Mouse (Mus musculus) layer of hippocampus, postnatal 36 days (tissue): ENCODE data around the gene Ripor3. TPM values are rescaled to one million over a fixed set of nuclear protein-coding genes. Genes with fewer than 3 reads are reported as not detected.

Experiments
- DNase-seq, 2 experiments: peaks; one replicate each; pipeline ENCODE4 v3.0.0; 2022
- total RNA-seq, 2 experiments: library from RNA; stranded (reverse); gene quantifications; 2 replicates each; pipeline ENCODE4 v1.2.3; 2021

Gene Ripor3
- total RNA-seq, 2 experiments from 2014 or later = 0.10 to 0.28 TPM

- no peak for DNase-seq
Measured at GRCm38 (mm10) chr2:168028376-168028775, 18.0 kb upstream of the Ripor3 start.

DNA sequence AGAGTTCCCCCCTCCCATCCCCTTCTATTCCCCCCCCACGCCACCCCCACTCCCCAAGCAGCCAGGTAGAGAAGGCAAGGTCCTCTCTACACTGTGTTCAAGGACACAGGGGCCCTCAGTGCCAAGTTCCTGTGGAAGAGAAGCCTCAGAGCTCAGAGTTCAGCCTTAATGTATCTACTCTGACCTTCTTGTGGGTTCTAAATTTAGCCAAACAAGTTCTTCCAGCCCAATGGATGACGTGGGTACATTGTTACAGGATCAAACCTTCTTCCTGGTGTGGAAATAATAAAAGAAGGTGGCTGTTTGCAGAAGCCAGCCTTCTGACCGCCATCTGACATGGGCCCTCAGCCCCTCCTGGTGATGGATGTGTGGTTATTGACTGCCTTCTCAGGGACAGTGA, 16.0 kb upstream of the Ripor3 start:
- no peak for DNase-seq

- DNase-seq = no peak
Measured at GRCm38 (mm10) chr2:168025882-168026281, 15.5 kb upstream of the Ripor3 start.

- peak; percentile 51 to 63 for DNase-seq
Measured at GRCm38 (mm10) chr2:168025174-168025573, 14.8 kb upstream of the Ripor3 start.

DNA sequence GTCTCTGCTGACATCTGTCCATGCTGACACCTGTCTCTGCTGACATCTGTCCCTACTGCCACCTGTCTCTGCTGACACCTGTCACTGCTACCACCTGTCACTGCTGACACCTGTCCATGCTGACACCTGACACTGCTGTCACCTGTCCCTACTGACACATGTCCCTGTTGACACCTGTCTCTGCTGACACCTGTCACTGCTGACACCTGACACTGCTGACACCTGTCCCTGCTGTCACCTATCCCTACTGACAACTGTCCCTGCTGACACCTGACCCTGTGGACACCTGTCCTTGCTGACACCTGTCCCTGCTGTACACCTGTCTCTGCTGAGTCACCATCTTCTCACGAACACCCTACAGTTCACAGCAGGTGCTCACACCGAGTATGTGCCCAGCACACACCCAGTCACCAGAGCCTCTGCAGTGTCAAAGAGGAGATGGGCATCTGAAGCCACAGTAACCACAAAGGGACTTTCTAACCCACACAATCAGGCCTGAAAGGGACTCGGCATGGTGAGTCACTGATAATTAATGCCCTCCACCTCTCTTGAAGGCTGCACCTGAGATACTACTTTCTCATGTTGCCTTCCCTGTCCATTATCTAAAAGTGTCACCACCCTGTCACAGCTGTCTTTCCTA, 13.5 kb upstream of the Ripor3 start:
- DNase-seq = no peak

DNA sequence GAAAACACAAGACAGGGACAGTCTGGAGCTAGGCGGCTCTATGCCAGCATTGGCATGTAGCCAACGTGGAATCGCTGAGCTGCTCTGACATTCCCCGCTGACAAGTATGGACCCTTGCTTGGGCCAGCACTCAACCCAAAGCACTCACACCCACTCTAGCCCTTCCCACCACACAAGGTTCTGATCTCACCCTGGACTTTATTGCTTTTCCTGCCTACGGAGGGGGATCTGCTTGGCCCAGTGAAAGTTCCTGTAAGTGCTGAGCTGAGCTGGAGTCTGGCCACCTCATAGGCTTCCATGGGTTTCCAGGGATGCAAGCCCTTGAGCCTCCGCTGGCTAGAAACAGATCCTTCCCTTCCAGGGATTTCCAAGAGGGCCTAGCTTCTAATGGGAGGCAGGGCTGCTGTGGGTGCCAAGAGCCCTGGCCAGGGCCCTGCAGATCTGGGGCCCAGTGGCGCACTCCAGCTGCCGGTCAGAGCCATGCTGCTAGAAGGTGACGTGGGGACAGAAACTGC, 8.8 kb upstream of the Ripor3 start:
- DNase-seq = peak; percentile 17 to 26

GRCm38 (mm10) chr2:168016951-168017391, 6.6 kb upstream of the Ripor3 start:
- peak; percentile 56 for DNase-seq

DNA sequence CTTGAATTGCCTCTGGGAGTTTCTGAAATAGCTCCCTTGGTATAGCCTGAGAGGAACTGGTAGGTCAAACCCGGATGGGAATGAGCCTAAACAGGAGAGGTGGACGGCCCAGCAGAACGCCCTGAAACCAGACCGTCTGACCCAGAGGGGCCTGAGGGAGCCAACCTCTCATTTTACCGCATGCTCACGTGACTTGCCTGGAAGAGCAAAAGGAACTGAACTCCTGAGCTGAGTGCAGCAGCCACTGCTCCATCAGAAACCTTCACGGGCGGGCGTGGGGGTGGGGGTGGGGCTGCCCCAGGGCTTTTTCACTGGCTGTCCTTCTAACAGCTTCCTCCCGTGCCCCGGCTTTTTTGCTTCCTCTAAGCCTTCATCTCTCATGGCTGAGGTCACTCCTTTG, 475 bp upstream of the Ripor3 start:
- no peak for DNase-seq

DNA sequence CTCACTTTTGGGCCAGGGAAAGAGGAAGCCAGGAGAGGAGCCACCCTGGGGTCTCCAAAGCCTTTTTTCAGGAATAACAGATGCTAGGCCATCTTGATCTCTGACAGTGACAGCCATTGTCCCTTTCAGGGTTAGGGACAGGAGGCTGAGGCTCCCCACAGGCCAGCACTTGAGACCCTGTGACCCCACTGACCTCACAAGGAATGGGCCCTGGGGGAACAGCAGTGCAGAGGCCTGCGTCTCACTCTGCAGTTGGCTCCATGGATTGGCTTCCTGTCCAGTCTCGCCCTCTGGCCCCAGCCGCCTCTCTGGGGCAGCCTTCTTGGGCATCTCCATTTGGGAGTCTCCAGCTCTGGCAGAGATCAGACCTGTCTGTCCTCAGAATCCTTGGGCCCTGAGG, 2.3 kb downstream of the Ripor3 start:
- DNase-seq = no peak

DNA sequence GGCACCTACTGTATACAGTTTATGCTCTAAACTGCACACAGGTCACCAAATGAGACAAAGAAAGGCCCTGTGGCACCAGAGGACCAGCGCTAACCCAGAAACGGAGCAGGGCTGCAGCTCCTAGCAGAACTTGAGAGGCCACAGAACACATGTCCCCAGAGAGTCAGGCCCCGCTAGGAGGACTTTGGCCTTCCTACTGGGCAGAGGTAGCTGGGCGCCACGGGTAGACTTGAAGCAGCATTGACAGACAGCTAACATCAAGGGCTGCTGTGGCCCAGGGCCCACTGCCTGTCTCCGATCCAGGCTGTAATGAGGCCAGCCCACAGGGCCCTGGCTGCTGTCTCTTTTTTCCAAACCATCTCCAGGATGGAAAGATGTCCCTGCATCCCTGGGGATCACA, 3.9 kb downstream of the Ripor3 start:
- no peak for DNase-seq

- no peak for DNase-seq
Measured at GRCm38 (mm10) chr2:168005616-168006015, 4.8 kb downstream of the Ripor3 start.

DNA sequence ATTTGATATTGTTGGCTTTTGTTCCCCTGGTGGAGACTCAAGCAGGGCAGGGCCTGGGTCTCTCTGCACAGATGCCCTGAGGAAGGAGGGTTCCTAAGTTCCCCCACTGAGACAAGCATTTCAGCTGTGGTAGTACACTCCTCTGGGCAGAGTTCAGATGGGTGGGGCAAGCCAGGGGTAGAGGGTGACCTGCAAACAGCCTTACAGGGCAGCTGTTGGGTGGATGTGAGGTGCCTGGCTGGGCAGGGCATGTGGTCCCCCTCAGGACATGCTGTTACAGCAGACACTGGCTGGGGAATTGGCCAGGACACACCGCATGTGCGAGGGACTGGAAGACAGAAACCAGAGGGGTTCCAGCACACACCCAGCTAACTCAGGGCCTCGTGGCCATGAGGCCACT, 5.4 kb downstream of the Ripor3 start:
- no peak for DNase-seq

- no peak for DNase-seq
Measured at GRCm38 (mm10) chr2:168004369-168004768, 6.0 kb downstream of the Ripor3 start.

- no peak for DNase-seq
Measured at GRCm38 (mm10) chr2:168003431-168003830, 7.0 kb downstream of the Ripor3 start.

GRCm38 (mm10) chr2:168002884-168003283, 7.5 kb downstream of the Ripor3 start:
- DNase-seq = no peak

GRCm38 (mm10) chr2:168002188-168002587, 8.2 kb downstream of the Ripor3 start:
- DNase-seq = no peak

DNA sequence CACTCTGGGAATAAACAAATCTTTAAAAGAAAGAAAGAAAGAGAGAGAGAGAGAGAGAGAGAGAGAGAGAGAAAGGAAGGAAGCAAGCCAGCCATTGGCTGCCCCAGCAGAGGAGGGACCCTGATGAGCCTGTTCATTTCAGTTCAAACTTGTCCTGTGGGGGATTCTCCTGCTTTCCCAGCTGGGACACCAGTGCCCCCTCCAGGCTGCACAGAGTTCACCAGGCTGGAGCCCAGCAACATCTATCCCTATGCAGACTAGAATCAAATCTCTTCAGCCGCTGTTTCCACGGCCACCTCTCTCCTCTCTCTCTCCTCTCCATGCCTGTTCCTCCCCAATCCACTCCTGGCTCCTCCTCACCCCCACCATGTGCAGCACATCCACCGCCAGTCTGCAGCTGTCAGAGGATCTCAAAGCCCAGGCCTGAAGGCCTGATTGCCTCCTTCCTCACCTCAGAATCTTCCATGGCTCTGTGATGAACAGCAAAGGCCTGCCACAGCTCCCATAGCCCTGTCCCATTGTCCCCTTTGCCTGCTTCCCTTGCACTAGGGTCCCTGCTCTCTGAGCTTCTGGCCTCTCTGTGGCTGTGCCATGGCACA, 11.2 kb downstream of the Ripor3 start:
- no peak for DNase-seq

- no peak for DNase-seq
Measured at GRCm38 (mm10) chr2:167997562-167997961, 12.9 kb downstream of the Ripor3 start.

GRCm38 (mm10) chr2:167996672-167997215, 13.7 kb downstream of the Ripor3 start:
- no peak for DNase-seq

DNA sequence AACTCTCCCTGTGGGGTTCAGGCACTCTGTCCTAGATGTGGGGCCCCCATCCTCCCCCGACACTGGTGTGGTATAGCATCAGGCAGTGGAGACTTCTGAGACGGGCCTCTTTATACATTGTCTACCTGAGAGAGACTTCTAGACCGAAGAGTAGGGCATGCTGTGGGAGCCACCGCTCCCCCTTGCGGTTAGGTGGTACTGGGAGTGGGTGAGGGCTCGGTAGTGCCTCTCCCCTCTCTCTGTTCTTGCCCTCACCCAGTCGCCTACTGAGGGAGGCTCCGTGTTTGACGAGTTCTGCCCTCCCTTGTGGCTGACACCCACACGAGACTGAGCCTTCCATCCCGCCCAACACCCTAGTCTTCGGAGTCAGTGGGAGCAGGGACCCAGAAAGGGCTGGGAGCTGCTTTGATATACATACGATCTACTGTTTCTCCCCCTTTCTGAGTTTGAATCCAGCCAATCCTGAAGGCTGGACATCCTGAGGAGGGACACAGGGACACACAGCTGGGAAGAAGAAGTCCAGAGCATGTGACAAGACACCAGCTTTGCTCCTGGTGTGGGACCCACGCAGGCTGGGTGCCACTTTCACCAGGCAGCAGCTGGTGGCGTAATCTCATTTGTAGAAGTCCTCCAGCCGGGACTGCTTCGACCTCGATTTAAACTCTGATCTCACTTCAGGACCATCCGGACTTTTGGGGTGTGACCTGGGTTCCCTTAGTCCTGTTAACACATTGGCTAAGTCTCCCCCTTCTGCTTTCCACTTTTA, 14.4 kb downstream of the Ripor3 start:
- DNase-seq = no peak

GRCm38 (mm10) chr2:167993260-167993659, 17.2 kb downstream of the Ripor3 start:
- no peak for DNase-seq

DNA sequence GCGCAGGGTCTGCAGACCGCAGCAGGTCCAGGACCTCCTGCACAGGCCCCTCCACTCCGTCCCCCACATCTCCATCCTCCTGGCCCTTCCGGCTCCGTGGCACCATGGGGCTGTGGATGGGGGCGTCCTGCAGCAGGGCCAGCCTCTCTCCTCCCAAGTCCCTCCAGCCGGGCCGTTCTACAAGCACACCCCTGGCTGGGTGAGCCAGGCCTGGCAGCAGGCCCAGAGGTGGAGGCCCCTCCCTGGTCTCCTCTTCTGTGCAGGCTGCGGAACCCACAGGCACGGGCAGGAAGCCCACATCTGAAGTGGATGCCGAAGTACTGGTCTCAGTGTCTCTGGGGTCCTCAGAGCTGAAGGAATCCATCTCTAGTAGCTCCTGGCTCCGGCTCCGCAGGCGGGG, 21.1 kb downstream of the Ripor3 start:
- no peak for DNase-seq

DNA sequence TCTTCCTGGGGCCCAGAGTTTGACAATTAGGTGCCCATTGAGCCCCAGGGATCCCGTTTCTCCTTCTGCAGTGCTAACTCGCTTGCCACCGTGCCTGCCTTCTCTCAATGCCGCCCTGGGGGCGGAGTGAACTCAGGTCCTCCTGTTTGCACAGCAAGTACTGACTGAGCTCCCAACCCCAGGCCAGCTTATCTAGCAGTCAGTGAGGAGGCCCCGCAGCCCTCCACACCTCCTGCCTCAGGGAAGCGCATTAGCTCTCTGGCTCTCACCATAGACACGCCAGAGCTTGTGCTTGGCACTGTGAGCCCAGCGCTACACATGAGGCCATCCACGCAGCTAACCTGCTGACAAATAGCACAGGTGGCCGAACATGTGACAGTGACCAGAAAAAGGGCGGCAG, 22.8 kb downstream of the Ripor3 start:
- DNase-seq = no peak
